Mouse (Mus musculus) gastrocnemius, postnatal 25 days (tissue): ENCODE results near the gene Ahcyl2. TPM values are rescaled to one million over a fixed set of nuclear protein-coding genes. Genes with fewer than 3 reads are reported as not detected.

Source experiments
- DNase-seq: peaks from one replicate; pipeline ENCODE4 v3.0.0; 2022
- total RNA-seq, 2 experiments: library from RNA; stranded (reverse); gene quantifications; 1 replicate in 1 of 2; 2 replicates in 1 of 2; pipeline ENCODE4 v1.2.3; 2021

Gene Ahcyl2
- total RNA-seq, 2 experiments from 2014 or later = 16.0 to 19.0 TPM

GRCm38 (mm10) chr6:29853213-29853899, 85.5 kb downstream of the Ahcyl2 start:
- peak; percentile 24 for DNase-seq

- DNase-seq = no peak
These were observed 86.1 kb downstream of the Ahcyl2 start for GRCm38 (mm10) chr6:29853900-29854390.

GRCm38 (mm10) chr6:29858619-29859018, 90.8 kb downstream of the Ahcyl2 start:
- DNase-seq = no peak

GRCm38 (mm10) chr6:29859344-29859743, 91.5 kb downstream of the Ahcyl2 start:
- no peak for DNase-seq

GRCm38 (mm10) chr6:29860238-29860637, 92.4 kb downstream of the Ahcyl2 start:
- DNase-seq = no peak

- no peak for DNase-seq
These were observed 97.1 kb downstream of the Ahcyl2 start for GRCm38 (mm10) chr6:29864926-29865325.

- no peak for DNase-seq
These were observed 99.3 kb downstream of the Ahcyl2 start for GRCm38 (mm10) chr6:29866935-29867724.

- no peak for DNase-seq
These were observed 100.6 kb downstream of the Ahcyl2 start for GRCm38 (mm10) chr6:29868341-29868895.

GRCm38 (mm10) chr6:29873654-29874053, 105.8 kb downstream of the Ahcyl2 start:
- DNase-seq = no peak

GRCm38 (mm10) chr6:29875576-29875975, 107.8 kb downstream of the Ahcyl2 start:
- no peak for DNase-seq

GRCm38 (mm10) chr6:29876782-29877181, 109.0 kb downstream of the Ahcyl2 start:
- no peak for DNase-seq

- no peak for DNase-seq
These were observed 111.8 kb downstream of the Ahcyl2 start for GRCm38 (mm10) chr6:29879579-29879978.

GRCm38 (mm10) chr6:29880796-29881195, 113.0 kb downstream of the Ahcyl2 start:
- DNase-seq = no peak

- no peak for DNase-seq
These were observed 114.1 kb downstream of the Ahcyl2 start for GRCm38 (mm10) chr6:29881936-29882335.

- DNase-seq = no peak
These were observed 115.1 kb downstream of the Ahcyl2 start for GRCm38 (mm10) chr6:29882870-29883269.

- DNase-seq = no peak
These were observed 123.3 kb downstream of the Ahcyl2 start for GRCm38 (mm10) chr6:29891151-29891550.

GRCm38 (mm10) chr6:29896976-29897375, 129.2 kb downstream of the Ahcyl2 start:
- no peak for DNase-seq

GRCm38 (mm10) chr6:29901450-29901849, 133.6 kb downstream of the Ahcyl2 start:
- no peak for DNase-seq

- DNase-seq = no peak
These were observed 134.4 kb downstream of the Ahcyl2 start for GRCm38 (mm10) chr6:29902256-29902655.

GRCm38 (mm10) chr6:29903343-29903914, 135.6 kb downstream of the Ahcyl2 start:
- DNase-seq = no peak

- DNase-seq = no peak
These were observed 136.5 kb downstream of the Ahcyl2 start for GRCm38 (mm10) chr6:29904281-29904680.

GRCm38 (mm10) chr6:29910631-29911030, 142.8 kb downstream of the Ahcyl2 start:
- no peak for DNase-seq

- DNase-seq = no peak
These were observed 145.9 kb downstream of the Ahcyl2 start for GRCm38 (mm10) chr6:29913673-29914072.
